ENCODE assay signal across 17 mouse cellular contexts in the genomic region with DNA sequence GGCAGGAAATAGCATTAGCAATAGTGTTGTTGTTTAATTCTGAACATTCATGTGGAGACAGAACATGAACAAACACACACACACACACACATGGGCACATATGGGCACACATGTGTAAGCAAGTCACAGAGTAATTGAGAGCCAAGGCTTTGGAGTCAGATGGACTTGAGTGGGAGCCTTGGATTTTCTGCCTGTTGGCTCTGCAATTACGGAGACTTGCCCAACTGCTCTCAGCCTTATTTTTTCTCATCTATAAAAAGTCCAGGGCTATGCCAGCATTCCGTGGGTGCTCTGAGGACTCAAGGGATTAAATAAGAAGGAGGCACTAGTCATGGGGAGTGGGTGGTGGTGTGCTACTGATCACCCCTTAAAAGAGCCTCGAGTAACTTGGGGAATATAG. TPM values are rescaled to one million over a fixed set of nuclear protein-coding genes. Genes with fewer than 3 reads are reported as not detected.
DNase-seq lines count a peak whose midpoint lies in the region; ATAC-seq lines count a peak whose summit lies in the region.
"Had no signal": no experiment of that assay in that cellular context is flagged by ENCODE, and none has a peak within 500 bp of the region (broad histone marks: within the 10 kb centered on the region; RNA-seq: fewer than 3 reads in every experiment).

No protein-coding gene starts in this region.

- DNase-seq in frontal cortex, postnatal 25 days (ENCODE audit: low spot score in 2 of 2), result no peak
- DNase-seq in left cerebral cortex, postnatal 14 days (ENCODE audit: low spot score in 2 of 2), result peak; percentile 48 to 63
- DNase-seq in left cerebral cortex, postnatal 4 days, result no peak
- DNase-seq in right cerebral cortex, postnatal 10 days (ENCODE audit: low spot score in 2 of 2), result peak; percentile 61 to 84
- no peak for DNase-seq in cerebellum, adult 11-12 months
- no peak for DNase-seq in kidney, adult 9 months
- DNase-seq: adrenal gland, postnatal 25 days; cerebellum, adult 9-11 months; gastrocnemius, postnatal 36 days; heart, postnatal 36 days; kidney, adult 8-10 months; kidney, postnatal 14 days; lung, embryonic 14.5 days; lung, postnatal 36 days; thymus, postnatal 14 days had no signal

- peak; percentile 90 for ATAC-seq in frontal cortex, adult (ENCODE audit: low TSS enrichment)
- ATAC-seq: midbrain, embryonic 13.5 days had no signal

- intact Hi-C loops in left cerebral cortex, postnatal 14 days (cut with DNase I), result no loop called here
- intact Hi-C loops in left cerebral cortex, postnatal 4 days (cut with DNase I), result no loop called here

RNA-seq across cellular contexts. Expression of gene Arl4c, which starts 16.5 kb away (rescaled TPM):
- 10 to 100 TPM; 40.0 to 43.9 TPM for total RNA-seq in left cerebral cortex, postnatal 14 days (2021)
- total RNA-seq in left cerebral cortex, postnatal 4 days (2021), result 10 to 100 TPM; 82.8 to 83.3 TPM

Comparison
In these comparisons a context has a peak if more than half of its experiments do, and no peak if none do; other contexts are left out.
1. DNase-seq: peak in left cerebral cortex, postnatal 14 days (2 of 2) and right cerebral cortex, postnatal 10 days (2 of 2); none in frontal cortex, postnatal 25 days (0 of 2), left cerebral cortex, postnatal 4 days (single experiment), cerebellum, adult 11-12 months (single experiment) and kidney, adult 9 months (single experiment).